Mouse (Mus musculus) frontal cortex, postnatal 36 days (tissue): ENCODE measurements around the gene Anp32e.
"Not testable (repeated sequence)": the region's sequence is repeated elsewhere in the genome, so short reads cannot be mapped to it uniquely, and the experiment has no call there.

Experiments
- DNase-seq, 2 experiments: peaks; one replicate each; pipeline ENCODE4 v3.0.0; 2022; ENCODE audit warnings: low spot score in 2 of 2

The Anp32e gene

GRCm38 (mm10) chr3:95903753-95904502, 25.1 kb upstream of the Anp32e start:
- DNase-seq = no peak

- DNase-seq = no peak
Observed at GRCm38 (mm10) chr3:95904568-95904967, 24.5 kb upstream of the Anp32e start, which contains the start of gene Car14. Car14 (minus strand) TSS chr3:95904691.

DNA sequence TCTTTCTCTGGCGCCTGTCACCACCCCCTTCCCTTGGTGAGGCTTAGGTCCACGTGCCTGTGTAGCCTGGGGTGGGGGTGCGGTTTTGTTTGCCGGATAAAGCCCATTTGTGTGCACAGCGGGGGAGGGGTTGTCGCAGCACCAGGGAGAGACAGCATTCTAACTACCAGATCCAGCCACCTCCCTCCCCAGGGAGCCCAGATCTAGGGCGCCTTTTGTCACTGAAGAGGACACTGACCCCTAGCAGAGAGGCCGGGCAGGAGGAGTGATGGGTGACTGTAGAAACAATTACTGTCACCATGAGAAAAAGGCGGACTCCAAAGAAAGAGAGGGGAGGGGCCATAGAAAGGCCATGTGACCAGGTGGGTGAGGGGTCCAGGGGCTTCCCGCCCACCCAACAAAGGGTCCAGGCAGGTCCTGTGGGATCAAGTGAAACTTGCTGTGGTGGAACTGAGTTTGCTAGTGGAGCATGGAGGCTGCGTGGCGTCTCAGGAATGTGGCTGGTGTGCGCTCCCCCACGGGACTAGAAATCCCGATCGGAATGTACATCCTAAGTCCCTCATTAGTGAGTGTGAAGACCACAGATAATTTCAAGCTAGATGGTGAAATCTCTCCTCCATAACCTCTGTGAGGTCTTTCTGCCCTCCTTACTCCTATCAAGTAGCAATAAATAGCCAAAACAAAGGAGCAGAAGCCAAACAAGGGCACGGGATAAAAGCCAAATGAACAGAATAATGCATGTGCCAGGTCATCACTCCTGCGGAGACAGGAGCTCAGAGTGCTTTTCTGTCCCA, 23.7 kb upstream of the Anp32e start:
- DNase-seq = no peak

DNA sequence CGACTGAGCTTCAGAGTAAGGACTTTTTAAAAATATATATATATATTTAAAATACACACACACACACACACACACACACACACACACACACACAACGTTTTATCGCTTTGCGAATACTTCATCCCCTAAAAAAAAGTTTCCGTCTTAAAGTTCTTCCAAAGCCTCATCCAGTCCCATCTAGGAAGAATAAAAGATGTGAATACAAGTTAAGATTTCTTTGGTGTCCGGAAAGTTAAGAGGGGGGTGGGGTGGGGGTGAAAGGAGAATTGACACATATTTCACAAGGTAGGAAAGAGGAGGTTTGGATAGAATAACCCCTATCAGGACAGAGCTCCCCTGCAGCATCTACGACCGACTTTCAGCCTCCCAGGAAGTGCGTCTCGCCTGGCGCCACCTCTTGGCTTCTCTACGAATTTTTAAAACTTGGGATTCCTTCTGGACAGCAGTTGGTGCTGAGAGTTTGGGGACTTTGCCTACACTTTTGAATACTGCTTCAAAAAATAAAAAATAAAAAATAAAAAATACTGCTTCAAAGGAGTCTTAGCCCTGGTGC, 23.0 kb upstream of the Anp32e start:
- DNase-seq = no peak

GRCm38 (mm10) chr3:95906860-95907259, 22.2 kb upstream of the Anp32e start:
- DNase-seq = no peak

- DNase-seq = no peak
Observed at GRCm38 (mm10) chr3:95907613-95908012, 21.4 kb upstream of the Anp32e start.

DNA sequence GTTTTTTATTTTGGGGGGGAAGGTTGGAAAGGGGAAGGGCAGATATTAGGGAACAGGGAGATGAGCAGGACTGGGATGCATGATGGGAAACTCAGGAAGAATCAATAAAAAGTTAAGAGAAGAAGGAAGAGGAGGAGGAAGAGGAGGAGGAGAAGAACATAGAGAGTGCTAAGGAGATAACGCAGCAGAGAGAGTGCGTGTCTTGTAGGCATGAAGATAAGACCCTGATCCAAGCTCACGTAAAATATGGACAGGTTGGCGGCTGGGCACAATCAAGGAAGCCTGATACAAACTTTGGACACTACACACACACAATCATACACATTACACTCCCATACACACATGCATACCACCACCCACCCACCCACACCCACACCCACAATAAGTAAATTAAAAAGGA, 14.3 kb upstream of the Anp32e start:
- DNase-seq = no peak

DNA sequence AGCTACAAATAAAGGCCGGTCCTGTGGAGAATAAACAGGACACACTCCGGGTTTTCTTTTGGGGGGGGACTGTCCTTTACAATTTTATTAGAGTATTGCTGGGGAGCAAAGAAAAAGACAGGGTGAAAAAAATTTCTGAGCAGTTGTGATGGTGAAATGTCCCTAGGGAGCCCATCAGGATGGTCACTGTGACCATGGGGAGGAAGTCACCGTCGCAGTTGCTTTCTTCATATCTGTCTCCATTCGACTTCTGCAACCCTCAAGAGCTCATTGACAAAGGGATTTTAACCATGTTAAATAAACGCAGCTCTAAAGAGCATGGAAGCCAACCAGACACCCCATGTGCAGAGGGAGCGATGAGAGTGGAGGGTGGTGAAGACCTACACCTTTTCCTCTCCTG, 12.3 kb upstream of the Anp32e start:
- DNase-seq = no peak

DNA sequence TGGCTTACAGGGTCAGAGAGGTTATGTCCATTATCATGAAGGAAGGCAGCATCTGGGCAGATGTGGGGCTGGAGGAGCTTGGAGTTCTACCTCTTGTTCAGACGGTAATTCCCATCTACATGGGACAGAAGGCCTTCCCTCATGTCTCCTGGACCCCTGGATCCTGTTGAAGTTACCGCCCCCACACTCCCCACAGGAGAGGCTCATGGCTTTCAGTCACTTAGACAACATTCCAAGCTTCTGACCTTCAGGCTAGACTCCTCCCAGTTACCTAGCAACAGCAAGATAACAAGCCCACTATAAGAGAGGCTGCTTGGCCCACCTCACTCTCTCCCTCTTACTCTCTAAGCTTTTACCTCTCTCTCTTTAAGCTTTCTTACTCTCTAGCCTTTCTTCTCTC, 8.5 kb upstream of the Anp32e start:
- not testable (repeated sequence) for DNase-seq

DNA sequence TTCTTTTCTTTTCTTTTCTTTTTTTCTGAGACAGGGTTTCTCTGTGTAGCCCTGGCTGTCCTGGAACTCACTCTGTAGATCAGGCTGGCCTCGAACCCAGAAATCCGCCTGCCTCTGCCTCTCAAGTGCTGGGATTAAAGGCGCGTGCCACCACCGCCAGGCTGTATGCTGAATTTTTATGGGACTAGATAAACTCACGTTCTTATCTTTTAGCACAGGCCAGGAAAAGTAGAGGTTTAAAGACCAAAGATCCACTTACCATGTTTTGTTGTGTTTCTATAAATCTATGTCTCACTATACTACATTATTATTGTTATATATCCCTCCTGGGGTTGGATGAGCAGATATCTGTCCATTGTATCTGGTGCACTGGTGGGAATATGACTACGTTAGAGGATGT, 5.6 kb upstream of the Anp32e start:
- not testable (repeated sequence) for DNase-seq

GRCm38 (mm10) chr3:95924185-95924584, 4.9 kb upstream of the Anp32e start:
- DNase-seq = no peak

DNA sequence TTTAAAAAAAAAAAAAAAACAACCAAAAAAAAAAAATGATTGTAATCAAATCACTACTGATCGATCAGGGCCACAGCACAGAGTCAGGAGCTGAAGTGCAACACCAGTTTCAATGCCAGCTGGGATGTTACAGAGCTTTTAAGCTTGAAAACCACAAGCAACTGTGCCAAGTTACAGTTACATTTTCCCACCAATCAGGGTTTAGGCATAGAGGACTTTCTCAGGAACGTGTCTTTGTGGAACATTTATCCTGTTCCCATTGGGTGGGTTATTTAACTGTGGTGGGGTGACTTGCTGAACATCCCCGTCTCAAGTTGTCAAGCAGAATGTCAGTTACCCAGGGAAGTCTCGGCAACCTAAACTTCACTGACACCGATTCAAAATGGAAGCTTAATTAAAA, 4.0 kb upstream of the Anp32e start:
- DNase-seq = no peak

- no peak for DNase-seq
Observed at GRCm38 (mm10) chr3:95928261-95928657, 787 bp upstream of the Anp32e start.

GRCm38 (mm10) chr3:95929581-95930470, 780 bp downstream of the Anp32e start:
- peak; percentile 26 to 30 for DNase-seq

DNA sequence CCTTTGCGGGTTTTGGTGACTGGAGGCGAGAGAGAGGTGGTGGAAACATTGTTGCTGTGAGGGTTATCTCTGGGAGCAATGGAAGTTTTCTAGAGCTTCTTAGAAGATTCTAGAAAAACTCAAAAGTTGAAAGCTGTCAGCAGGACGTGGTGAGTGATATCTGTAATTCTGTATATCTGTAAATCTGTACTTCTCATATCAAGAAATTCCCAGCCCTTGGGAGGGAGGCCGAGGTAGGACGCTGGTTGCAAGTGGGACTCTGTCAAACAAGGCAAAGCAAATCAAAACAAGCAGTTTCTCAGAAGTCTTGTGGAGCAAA, 1.4 kb downstream of the Anp32e start:
- DNase-seq = no peak

DNA sequence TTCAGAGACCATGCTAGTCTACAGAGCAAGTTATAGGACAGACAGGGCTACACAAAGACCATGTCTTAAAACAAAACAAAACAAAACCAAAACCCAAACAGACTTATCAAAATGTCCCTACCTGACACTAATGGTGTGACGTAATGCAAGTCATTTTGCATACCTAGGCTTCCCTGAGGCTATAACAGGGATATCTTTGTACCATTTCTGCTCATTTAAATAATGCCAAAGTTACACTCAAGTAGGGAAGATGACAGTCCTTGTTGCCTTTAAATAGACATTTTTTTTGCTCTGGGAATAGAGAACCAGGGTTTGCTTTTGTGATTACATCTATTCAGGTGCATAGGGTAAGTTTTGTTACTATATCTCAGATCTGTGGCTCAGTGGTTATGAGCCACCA, 2.4 kb downstream of the Anp32e start:
- DNase-seq = no peak

DNA sequence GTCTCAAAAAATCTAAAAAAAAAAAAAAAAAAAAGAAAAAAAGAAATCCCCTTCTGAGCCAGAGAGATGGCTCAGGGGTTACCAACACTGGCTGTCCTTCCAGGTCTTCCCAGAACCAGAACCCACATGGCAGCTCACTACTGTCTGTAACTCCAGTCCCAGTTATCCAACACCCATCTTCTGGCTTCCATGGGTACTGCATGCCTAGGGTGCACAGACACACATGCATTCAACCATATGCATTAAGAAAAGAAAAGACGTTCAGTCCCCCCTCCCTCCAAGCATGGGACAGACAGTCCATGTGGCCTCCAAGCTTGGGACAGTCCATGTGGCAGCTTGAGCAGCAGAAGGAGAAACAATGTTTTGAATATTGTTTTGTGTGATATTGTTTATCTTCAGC, 3.1 kb downstream of the Anp32e start:
- no peak for DNase-seq

GRCm38 (mm10) chr3:95932566-95932965, 3.5 kb downstream of the Anp32e start:
- DNase-seq = no peak

- no peak for DNase-seq
Observed at GRCm38 (mm10) chr3:95933111-95933750, 4.2 kb downstream of the Anp32e start.

DNA sequence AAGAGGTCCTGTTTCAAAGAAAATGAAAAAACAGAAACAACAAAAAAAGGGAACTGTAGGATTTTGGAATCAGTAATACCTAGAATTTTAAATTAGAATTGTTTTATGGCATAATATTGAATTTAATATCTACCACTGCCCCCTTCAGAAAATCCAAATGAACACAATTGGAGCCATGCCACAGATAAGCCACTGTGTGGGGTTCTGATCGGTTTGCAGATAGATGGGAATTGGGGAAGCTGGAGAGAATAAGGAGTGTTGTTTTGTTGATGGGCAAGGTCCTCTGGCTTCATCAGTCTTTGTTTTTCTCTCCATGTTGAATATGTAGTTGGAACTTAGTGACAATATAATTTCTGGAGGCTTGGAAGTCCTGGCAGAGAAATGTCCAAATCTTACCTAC, 5.4 kb downstream of the Anp32e start:
- no peak for DNase-seq

DNA sequence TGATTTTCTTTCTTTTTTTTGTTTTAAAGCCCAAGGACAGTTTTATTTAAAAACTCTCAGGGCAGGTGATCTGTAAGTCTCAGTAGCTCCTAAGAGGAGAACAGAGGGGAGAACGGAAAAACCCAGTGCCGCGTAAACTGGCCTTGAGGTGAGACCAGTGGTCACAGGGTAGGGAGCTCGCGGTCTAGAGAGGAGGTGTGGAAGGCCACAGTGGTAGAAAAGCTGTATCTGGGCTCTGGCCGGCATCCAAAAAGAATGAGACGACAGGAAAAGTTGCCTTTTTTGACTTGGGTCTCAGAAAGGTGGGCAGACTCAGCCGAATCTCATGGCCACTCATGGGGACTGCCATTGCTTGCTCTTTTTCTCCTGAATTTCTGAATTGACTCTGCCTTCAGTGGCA, 9.2 kb downstream of the Anp32e start:
- DNase-seq = no peak

DNA sequence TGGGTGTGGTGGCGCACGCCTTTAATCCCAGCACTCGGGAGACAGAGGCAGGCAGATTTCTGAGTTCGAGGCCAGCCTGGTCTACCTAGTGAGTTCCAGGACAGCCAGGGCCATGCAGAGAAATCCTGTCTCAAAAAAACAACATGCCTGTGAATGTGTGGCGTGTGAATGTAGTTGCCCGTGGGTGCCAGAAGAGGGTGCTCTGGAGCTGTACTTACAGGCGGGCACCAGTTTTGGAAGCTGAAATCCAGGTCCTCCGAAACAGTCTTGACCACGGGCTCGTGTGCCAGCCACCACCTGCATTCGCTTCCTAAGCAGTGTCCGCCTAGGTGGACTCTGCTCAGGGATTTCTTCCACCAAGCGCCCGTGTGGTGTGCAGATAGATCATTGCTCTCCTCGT, 9.8 kb downstream of the Anp32e start:
- DNase-seq = no peak
